Mouse (Mus musculus) MEL (cell line): ENCODE data around the gene Lmntd1.

Experiments
- CTCF ChIP-seq, 3 experiments: IDR thresholded peaks in 2 of 3; conservative IDR thresholded peaks in 1 of 3; 2 replicates each; pipeline ENCODE4 v1.5.1; 2011 to 2012; ENCODE audit warnings: low read length in 3 of 3, low read depth in 2 of 3, mild to moderate bottlenecking in 2 of 3, improper control_type of control experiment in 1 of 3, inconsistent platforms in 1 of 3, mixed read lengths in 1 of 3, moderate library complexity in 1 of 3; ENCODE audit not compliant: control insufficient read depth in 1 of 3, insufficient read depth in 1 of 3, poor library complexity in 1 of 3, severe bottlenecking in 1 of 3
- KAT2A ChIP-seq: conservative IDR thresholded peaks from 2 replicates; pipeline ENCODE4 v1.6.1; 2012; ENCODE audit warnings: low read depth, low read length, improper control_type of control experiment, inconsistent platforms
- POLR2A ChIP-seq, 2 experiments: IDR thresholded peaks; 2 replicates each; pipeline ENCODE4 v1.6.1; 2011 to 2012; ENCODE audit warnings: low read length in 2 of 2, mild to moderate bottlenecking in 2 of 2, control low read depth in 1 of 2, improper control_type of control experiment in 1 of 2, low read depth in 1 of 2, moderate library complexity in 1 of 2; ENCODE audit not compliant: control insufficient read depth in 1 of 2, insufficient read depth in 1 of 2, poor library complexity in 1 of 2
- SMC3 ChIP-seq: IDR thresholded peaks from 2 replicates; pipeline ENCODE4 v1.6.1; 2011; ENCODE audit warnings: low read depth, low read length, improper control_type of control experiment
- ZKSCAN1 ChIP-seq: IDR thresholded peaks from 2 replicates; pipeline ENCODE4 v1.6.1; 2012; ENCODE audit warnings: low read depth, mild to moderate bottlenecking, inconsistent platforms, low read length, improper control_type of control experiment, moderate library complexity

DNA sequence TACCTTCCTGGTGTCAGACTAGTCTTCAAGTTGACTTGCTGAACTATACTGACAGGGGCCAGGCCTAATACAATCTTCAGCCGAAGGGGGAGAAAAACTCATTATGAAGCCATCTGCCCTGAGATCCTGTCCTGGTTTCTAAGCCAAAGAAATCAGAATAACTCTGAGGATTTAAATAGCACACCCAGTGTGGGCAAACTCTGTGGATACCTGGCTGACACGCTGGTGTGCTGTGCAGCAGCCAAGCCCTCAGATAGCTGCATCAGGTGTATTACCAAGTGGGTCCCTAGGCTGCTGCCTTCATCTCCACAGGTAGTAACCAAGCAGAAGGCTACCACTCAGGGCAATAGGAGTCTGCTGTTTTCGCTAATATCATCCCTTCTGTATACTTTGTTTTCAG lies 1.5 kb downstream of the Lmntd1 start:
- TF ChIP-seq KAT2A (no peak), CTCF (IDR thresholded peaks at IDR 0.05 in 2 of 3, conservative IDR thresholded peaks at IDR 0.05 in 1 of 3; ENCODE audit: control insufficient read depth in 1 of 3, insufficient read depth in 1 of 3, low read depth in 2 of 3, low read length in 3 of 3, poor library complexity in 1 of 3, severe bottlenecking in 1 of 3) (no peak), POLR2A (IDR thresholded peaks at IDR 0.05; ENCODE audit: control insufficient read depth in 1 of 2, insufficient read depth in 1 of 2, low read depth in 1 of 2, low read length in 2 of 2, poor library complexity in 1 of 2) (no peak), ZKSCAN1 (no peak), SMC3 (no peak)
